Mouse (Mus musculus) heart, adult 2 months (tissue): ENCODE results near the gene Camk1d.

ENCODE experiments used
- CTCF ChIP-seq: fragments of 200-600 bp; IDR thresholded peaks from 2 replicates; pipeline ENCODE4 v1.8.1; 2022; ENCODE audit warnings: antibody characterized with exemption, mild to moderate bottlenecking, moderate library complexity
- EP300 ChIP-seq: fragments of 200-500 bp; IDR thresholded peaks from 2 replicates; pipeline ENCODE4 v1.6.1; 2011; ENCODE audit warnings: low read depth, low read length, control low read depth; ENCODE audit not compliant: insufficient read depth
- POLR2A ChIP-seq: fragments of 200-500 bp; IDR thresholded peaks from 2 replicates; pipeline ENCODE4 v1.6.1; 2011; ENCODE audit warnings: mild to moderate bottlenecking, low read depth, low read length, control low read depth; ENCODE audit not compliant: insufficient read depth

DNA sequence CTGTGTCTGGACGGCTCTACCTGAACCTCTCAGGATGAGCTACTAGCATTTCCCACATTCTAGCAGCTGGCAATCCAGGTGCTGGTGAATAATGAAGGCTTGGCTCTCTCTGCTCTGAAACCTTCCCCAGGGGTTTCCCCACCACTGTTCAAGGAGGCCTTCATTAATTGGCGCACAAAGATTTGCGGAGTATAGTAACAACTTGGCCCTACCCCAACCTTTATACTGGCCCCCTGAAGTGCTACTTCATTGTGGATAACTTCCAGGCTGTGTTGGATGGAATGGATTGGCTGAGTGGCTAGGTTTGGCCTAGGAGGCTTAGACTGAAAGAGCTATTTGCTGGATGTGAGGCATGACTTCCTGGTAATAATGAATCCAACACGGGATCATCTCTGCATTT lies 431.7 kb downstream of the Camk1d start:
- TF ChIP-seq POLR2A (no peak), CTCF (no peak), EP300 (no peak)
